Mouse (Mus musculus) hindbrain, postnatal 0 days (tissue): ENCODE measurements around the gene Specc1l. TPM values are rescaled to one million over a fixed set of nuclear protein-coding genes. Genes with fewer than 3 reads are reported as not detected.
A peak's percentile ranks its signal among the peaks of the same experiment; 100 is the strongest.

Source experiments
- ATAC-seq: fragments of 200-750 bp; cut with Nextera tagmentation; 2 replicates; pipeline ENCODE4 v1.8.0; 2017; ENCODE audit warnings: mild to moderate bottlenecking, moderate TSS enrichment, moderate library complexity
- DNase-seq: peaks from one replicate; pipeline ENCODE4 v3.0.0-alpha.2; 2015; ENCODE audit warnings: low spot score
- H3K27ac ChIP-seq: fragments of 300-500 bp; sonication (generic); 2 replicates; pipeline ENCODE4 v1.5.1; 2014; ENCODE audit warnings: mild to moderate bottlenecking
- H3K27me3 ChIP-seq: fragments of 300-500 bp; sonication (generic); 2 replicates; pipeline ENCODE4 v1.6.1; 2014; ENCODE audit warnings: low read length, mixed read lengths; ENCODE audit not compliant: insufficient read depth
- H3K36me3 ChIP-seq: fragments of 300-500 bp; sonication (generic); 2 replicates; pipeline ENCODE4 v1.6.1; 2014; ENCODE audit warnings: low read length, mixed read lengths; ENCODE audit not compliant: insufficient read depth
- H3K4me1 ChIP-seq: fragments of 300-500 bp; sonication (generic); 2 replicates; pipeline ENCODE4 v1.6.1; 2014; ENCODE audit warnings: antibody characterized with exemption, low read length, mixed read lengths; ENCODE audit not compliant: insufficient read depth
- H3K4me2 ChIP-seq: fragments of 300-500 bp; sonication (generic); 2 replicates; pipeline ENCODE4 v1.6.1; 2014; ENCODE audit warnings: low read depth, mild to moderate bottlenecking, low read length, moderate library complexity, mixed read lengths
- H3K4me3 ChIP-seq: fragments of 300-500 bp; sonication (generic); 2 replicates; pipeline ENCODE4 v1.5.1; 2014; ENCODE audit warnings: low read length
- H3K9ac ChIP-seq: fragments of 300-500 bp; sonication (generic); replicated peaks from 2 replicates; pipeline ENCODE4 v1.6.1; 2014; ENCODE audit warnings: mild to moderate bottlenecking, low read length, moderate library complexity, mixed read lengths
- H3K9me3 ChIP-seq: fragments of 300-500 bp; sonication (generic); 2 replicates; pipeline ENCODE4 v1.6.1; 2016; ENCODE audit warnings: low read length, mixed read lengths
- CTCF ChIP-seq: IDR thresholded peaks from 2 replicates; pipeline ENCODE4 v1.5.1; 2016; ENCODE audit warnings: antibody characterized with exemption, control low read depth, low read depth
- WGBS: fragments of 180-500 bp; shearing (Covaris S2); extraction: QIAGEN DNeasy Blood & Tissue Kit; methylation state at CpG from one replicate; pipeline ENCODE4 v1.1.7; 2014; 5-methylcytosine and 5-hydroxymethylcytosine counted together
- polyA plus RNA-seq: library from polyadenylated mRNA; unstranded; fragments of >200 nt; fragmentation: Nextera tagmentation; extraction: Ambion mirVana; gene quantifications from 2 replicates; pipeline ENCODE4 v1.2.1, GENCODE M21; 2015
- total RNA-seq: library from RNA; depleted of rRNA; stranded (reverse); fragments of >200 nt; gene quantifications from 2 replicates; pipeline ENCODE4 v1.2.3, GENCODE M21; 2014; rRNA removed

The Specc1l gene
- total RNA-seq = 36.3 and 42.2 TPM in 2 replicates
- 22.3 and 23.4 TPM in 2 replicates for polyA plus RNA-seq

GRCm38 (mm10) chr10:75211807-75212645, at the start of gene Specc1l:
Gene Specc1l, plus strand, starts transcription at chr10:75212073.
- H3K27ac ChIP-seq = peak within 1 kb of the TSS; percentile 99
- no peaks in the 10 kb centered on the region for H3K9me3 ChIP-seq
- DNase-seq (peak; percentile 97), ATAC-seq (peak; percentile 99)
- peak within 1 kb of the TSS; percentile 84 for H3K4me3 ChIP-seq
- H3K4me1 ChIP-seq = no peaks in the 10 kb centered on the region
- TF ChIP-seq CTCF = 0 out of 2 replicates have a peak, but pooled peaks have one; percentile 6
- 1% methylated on average over 63 of the region's 80 CpGs for WGBS
- H3K9ac ChIP-seq = peak within 1 kb of the TSS; percentile 90
- no peaks in the 10 kb centered on the region for H3K36me3 ChIP-seq
- H3K27me3 ChIP-seq = no peaks in the 10 kb centered on the region
- peak within 1 kb of the TSS; percentile 78 for H3K4me2 ChIP-seq

DNA sequence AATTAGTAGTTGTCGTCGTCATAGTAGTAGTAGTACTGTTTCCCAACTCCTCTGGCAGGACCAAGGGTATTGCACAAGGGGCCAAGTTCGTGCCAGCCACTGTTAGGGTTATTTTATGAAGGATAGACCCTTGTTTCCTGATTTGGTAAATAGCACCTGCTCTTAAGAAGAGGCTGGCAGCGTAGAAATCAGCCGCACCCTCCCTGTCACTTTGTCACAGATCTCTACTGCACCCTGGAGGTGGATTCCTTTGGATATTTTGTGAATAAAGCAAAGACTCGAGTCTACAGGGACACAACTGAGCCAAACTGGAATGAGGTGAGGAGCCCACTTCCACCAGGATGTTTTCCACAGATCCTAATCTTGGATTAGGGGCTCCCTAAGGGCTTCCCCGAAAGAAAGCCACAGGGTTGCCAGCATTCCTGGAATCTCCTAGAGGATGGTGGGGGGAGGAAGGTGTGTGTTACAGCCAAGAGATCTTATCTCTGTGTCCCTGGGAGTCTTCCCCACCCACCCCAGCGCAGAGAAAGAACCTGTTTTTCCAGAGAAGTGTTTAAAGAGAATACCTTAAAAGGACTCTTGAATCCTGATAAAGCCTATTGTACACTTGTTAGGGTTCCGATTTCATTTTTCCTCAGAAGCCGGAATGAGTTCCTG, 45.9 kb upstream of the Specc1l start:
- Histone ChIP-seq H3K4me1 (no peaks in the 10 kb centered on the region), H3K4me3 (no peak overlapping the region), H3K27me3 (no peaks in the 10 kb centered on the region), H3K4me2 (no peak overlapping the region), H3K27ac (no peak overlapping the region), H3K36me3 (peaks cover 46% of the 10 kb centered on the region), H3K9me3 (no peaks in the 10 kb centered on the region), H3K9ac (no peak overlapping the region)
- WGBS = 79% methylated on average over 10 of the region's 10 CpGs
- ATAC-seq = no peak
- no peak for DNase-seq
- TF ChIP-seq CTCF = 0 out of 2 replicates have a peak, but pooled peaks have one; percentile 25

GRCm38 (mm10) chr10:75166601-75167000, 45.3 kb upstream of the Specc1l start:
- no peak overlapping the region for H3K4me2 ChIP-seq
- H3K4me1 ChIP-seq = no peaks in the 10 kb centered on the region
- no peak overlapping the region for H3K9ac ChIP-seq
- TF ChIP-seq CTCF = no peak
- no peak overlapping the region for H3K27ac ChIP-seq
- no peaks in the 10 kb centered on the region for H3K27me3 ChIP-seq
- no peak for DNase-seq
- peaks cover 49% of the 10 kb centered on the region for H3K36me3 ChIP-seq
- no peak overlapping the region for H3K4me3 ChIP-seq
- WGBS = 93% methylated on average over 4 of the region's 4 CpGs
- ATAC-seq = no peak
- no peaks in the 10 kb centered on the region for H3K9me3 ChIP-seq

DNA sequence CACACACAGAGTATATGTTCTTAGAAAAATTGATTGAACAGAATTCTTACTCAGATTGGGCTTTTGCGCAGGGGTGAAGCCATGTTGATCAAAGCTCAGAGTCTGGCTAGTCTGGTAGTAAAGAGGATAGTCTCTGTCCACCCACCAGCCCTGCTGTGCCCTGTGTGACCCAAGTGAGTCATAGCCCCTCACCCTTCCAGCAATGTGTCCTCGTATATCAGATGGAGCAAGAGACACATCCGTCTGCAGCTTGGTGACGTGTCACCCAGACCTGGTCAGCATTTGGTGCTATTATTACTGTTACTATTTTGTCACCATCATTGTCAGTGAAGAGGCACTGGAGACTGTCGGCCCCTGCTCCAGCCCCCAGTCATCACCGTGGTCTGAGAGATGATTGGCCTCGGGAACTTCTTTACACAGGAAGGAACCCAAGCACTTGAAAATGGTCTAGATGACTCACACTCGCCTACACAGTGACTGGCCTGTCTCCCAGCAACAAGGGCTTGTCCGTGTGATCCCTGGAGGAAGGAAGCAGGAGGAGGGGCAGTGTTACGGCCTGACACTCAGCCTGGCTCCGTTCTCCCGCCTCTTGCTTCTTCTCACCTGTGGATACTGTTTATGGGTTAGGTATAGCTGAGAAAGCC, 41.5 kb upstream of the Specc1l start:
- H3K4me1 ChIP-seq = no peaks in the 10 kb centered on the region
- 79% methylated on average over 12 of the region's 12 CpGs for WGBS
- no peak for DNase-seq
- no peak overlapping the region for H3K27ac ChIP-seq
- H3K27me3 ChIP-seq = no peaks in the 10 kb centered on the region
- peak; percentile 41; the same call in 1 of the 2 replicates for ATAC-seq
- peaks cover 43% of the 10 kb centered on the region for H3K36me3 ChIP-seq
- H3K9me3 ChIP-seq = no peaks in the 10 kb centered on the region
- TF ChIP-seq CTCF = no peak
- no peak overlapping the region for H3K9ac ChIP-seq
- H3K4me3 ChIP-seq = no peak overlapping the region
- no peak overlapping the region for H3K4me2 ChIP-seq

DNA sequence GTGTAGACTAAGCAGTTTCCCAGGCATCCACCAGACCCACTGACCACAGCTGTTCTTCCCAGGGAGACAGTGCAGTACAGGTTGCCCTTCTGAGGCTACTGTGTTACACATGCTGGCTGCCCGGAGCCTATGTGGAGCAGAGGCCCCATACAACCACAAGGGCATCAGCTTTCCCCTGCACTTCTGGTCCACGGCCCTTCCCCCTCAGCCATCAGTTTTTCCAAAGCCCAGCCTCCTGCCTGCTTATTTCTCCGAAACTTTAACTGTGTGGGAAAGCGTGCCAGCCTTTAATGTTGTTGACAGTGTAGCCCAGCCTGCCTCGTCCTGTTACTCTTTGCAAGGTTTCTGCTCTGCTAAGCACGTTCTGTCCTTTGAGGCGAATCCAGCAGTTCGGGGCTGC, 38.8 kb upstream of the Specc1l start:
- no peak for DNase-seq
- H3K36me3 ChIP-seq = peaks cover 49% of the 10 kb centered on the region
- peak overlapping the region; percentile 51 for H3K27ac ChIP-seq
- H3K9me3 ChIP-seq = no peaks in the 10 kb centered on the region
- TF ChIP-seq CTCF = no peak
- 0 out of 2 replicates have a peak, but pooled peaks have one; percentile 27 for ATAC-seq
- H3K4me1 ChIP-seq = no peaks in the 10 kb centered on the region
- WGBS = 62% methylated on average over 8 of the region's 8 CpGs
- no peak overlapping the region for H3K4me3 ChIP-seq
- no peak overlapping the region for H3K9ac ChIP-seq
- H3K27me3 ChIP-seq = no peaks in the 10 kb centered on the region
- no peak overlapping the region for H3K4me2 ChIP-seq

DNA sequence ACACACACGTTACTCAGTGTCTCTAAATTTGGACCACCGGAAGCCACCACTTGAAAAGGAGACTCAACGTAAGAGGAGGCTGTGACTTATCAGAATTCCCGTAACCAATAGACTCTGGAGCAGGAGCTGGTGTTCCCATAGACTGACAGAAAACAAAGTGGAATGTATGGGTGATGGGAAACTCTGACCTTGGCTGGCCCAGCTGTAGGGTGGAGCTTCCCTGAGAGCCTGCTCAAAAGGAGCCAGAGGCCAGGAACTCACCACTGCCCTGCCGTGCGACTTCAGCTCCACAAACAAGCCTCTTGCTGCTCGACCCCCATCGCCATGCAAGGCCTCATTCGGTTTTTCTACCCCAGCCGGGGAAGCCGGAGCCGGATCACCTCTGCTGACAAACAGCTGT, 38.2 kb upstream of the Specc1l start:
- Histone ChIP-seq H3K27me3 (no peaks in the 10 kb centered on the region), H3K36me3 (peaks cover 50% of the 10 kb centered on the region), H3K9ac (no peak overlapping the region), H3K27ac (no peak overlapping the region), H3K9me3 (no peaks in the 10 kb centered on the region), H3K4me2 (no peak overlapping the region), H3K4me1 (no peaks in the 10 kb centered on the region), H3K4me3 (no peak overlapping the region)
- 79% methylated on average over 12 of the region's 12 CpGs for WGBS
- no peak for DNase-seq
- TF ChIP-seq CTCF = no peak
- ATAC-seq = no peak
